ENCODE assay signal across 8 mouse cellular contexts in genomic region chr1:180268249-180269031, GRCm38 (mm10). TPM values are rescaled to one million over a fixed set of nuclear protein-coding genes. Genes with fewer than 3 reads are reported as not detected.
A peak's percentile ranks its signal among the peaks of the same experiment; 100 is the strongest.
DNase-seq lines count a peak whose midpoint lies in the region; ATAC-seq lines count a peak whose summit lies in the region.

No protein-coding gene starts in this region.

- no peak overlapping the region for H3K4me2 ChIP-seq in hindbrain, embryonic 13.5 days

- peak; percentile 96 for DNase-seq in NIH3T3 (ENCODE audit: low read depth)
- DNase-seq in cerebellum, adult 9-10 months = peak; percentile 95
- DNase-seq in frontal cortex, adult 2 months (ENCODE audit: extremely low spot score in 1 of 2, low spot score in 1 of 2) = peak; percentile 80 to 98
- peak; percentile 90 to 97 for DNase-seq in layer of hippocampus, postnatal 25 days (ENCODE audit: extremely low spot score in 1 of 2, low spot score in 1 of 2)
- DNase-seq in lung, postnatal 25 days (ENCODE audit: low spot score) = peak; percentile 93
- peak; percentile 91 for DNase-seq in retina, postnatal 1 day
- DNase-seq in thymus, postnatal 4 days = peak; percentile 94

- 16% methylated on average over 12 of the region's 12 CpGs for WGBS in hindbrain, embryonic 13.5 days

- H3K27ac ChIP-seq in hindbrain, embryonic 13.5 days = no peak overlapping the region

- no peaks in the 10 kb centered on the region for H3K9me3 ChIP-seq in hindbrain, embryonic 13.5 days

- H3K4me1 ChIP-seq in hindbrain, embryonic 13.5 days (replicated peaks) = peaks cover 5% of the 10 kb centered on the region; the same call in 1 of the 2 replicates

- peaks cover 28% of the 10 kb centered on the region for H3K27me3 ChIP-seq in hindbrain, embryonic 13.5 days

- H3K4me3 ChIP-seq in hindbrain, embryonic 13.5 days = no peak overlapping the region

- no peaks in the 10 kb centered on the region for H3K36me3 ChIP-seq in hindbrain, embryonic 13.5 days

- peak; percentile 80 for ATAC-seq in hindbrain, embryonic 13.5 days (ENCODE audit: low FRiP score)

- no peak overlapping the region for H3K9ac ChIP-seq in hindbrain, embryonic 13.5 days

RNA-seq across cellular contexts. Expression of gene Psen2, which starts 5.2 kb away (rescaled TPM):
- polyA plus RNA-seq in frontal cortex, adult 2 months (2012; rRNA removed) = 22.4 and 23.9 TPM in 2 replicates
- 11.5 and 12.3 TPM in 2 replicates for polyA plus RNA-seq in hindbrain, embryonic 13.5 days (2015; fragmentation: Nextera tagmentation; extraction: Ambion mirVana)
- total RNA-seq in layer of hippocampus, postnatal 25 days (2021) = 10 to 100 TPM; 19.5 to 25.4 TPM
